Mouse (Mus musculus): ENCODE data around the gene Cpeb3. TPM values are rescaled to one million over a fixed set of nuclear protein-coding genes. Genes with fewer than 3 reads are reported as not detected.
A peak's percentile ranks its signal among the peaks of the same experiment; 100 is the strongest.

The Cpeb3 gene
- polyA plus RNA-seq, 1 experiment, result 4.1 TPM

GRCm38 (mm10) chr19:37192475-37193058 is 15.8 kb downstream of the Cpeb3 start:
- Histone ChIP-seq H3K4me3 (ENCODE audit: extremely low read depth, insufficient read depth, insufficient read length) (no peak overlapping the region), H3K36me3 (ENCODE audit: control insufficient read depth, insufficient read depth, low read length) (no peaks in the 10 kb centered on the region), H3K4me1 (ENCODE audit: control insufficient read depth, insufficient read depth, insufficient read length) (no peaks in the 10 kb centered on the region), H3K27ac (ENCODE audit: insufficient read depth, low read length) (no peak overlapping the region), H3K27me3 (ENCODE audit: control insufficient read depth, insufficient read depth, low read length) (no peaks in the 10 kb centered on the region)
- DNase-seq (ENCODE audit: low read depth in 1 of 2, low spot score in 2 of 2), result no peak
- 81% methylated on average over 5 of the region's 5 CpGs for WGBS
- no peak for TF ChIP-seq CTCF (IDR thresholded peaks at IDR 0.05; ENCODE audit: extremely low read depth, insufficient read depth, insufficient read length, insufficient replicate concordance)
- TF ChIP-seq POLR2A (IDR thresholded peaks at IDR 0.05; ENCODE audit: low read depth, low read length), result no peak

DNA sequence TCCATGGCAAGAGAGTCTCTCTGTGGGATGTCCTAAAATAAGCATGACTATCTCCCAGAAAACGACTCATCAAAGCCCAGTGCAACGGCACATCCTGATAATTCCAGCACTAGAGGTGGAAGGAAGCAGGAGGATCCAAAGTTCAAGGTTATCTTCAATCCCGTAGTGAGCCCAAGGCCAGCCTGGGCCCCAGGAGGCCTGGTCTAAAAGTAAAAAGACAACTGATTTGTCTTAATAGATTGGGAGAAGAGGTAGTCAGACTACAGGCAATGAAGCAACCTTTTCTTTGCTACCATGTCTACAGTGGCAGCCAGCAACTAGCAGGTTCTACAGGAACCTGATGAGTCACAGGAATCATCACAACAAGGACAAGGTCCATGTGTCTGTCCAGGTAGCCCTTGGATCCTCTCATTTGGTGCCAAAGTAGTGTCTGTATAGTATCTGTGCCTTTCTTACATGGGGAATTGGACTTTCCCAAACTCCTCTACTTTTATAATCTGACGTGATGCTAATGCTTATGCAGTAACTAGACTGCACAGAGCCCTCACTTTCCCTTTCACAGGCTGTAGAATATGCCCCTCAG is 19.9 kb downstream of the Cpeb3 start:
- H3K4me1 ChIP-seq (ENCODE audit: control insufficient read depth, insufficient read depth, insufficient read length), result no peaks in the 10 kb centered on the region
- no peaks in the 10 kb centered on the region for H3K27me3 ChIP-seq (ENCODE audit: control insufficient read depth, insufficient read depth, low read length)
- no peaks in the 10 kb centered on the region for H3K36me3 ChIP-seq (ENCODE audit: control insufficient read depth, insufficient read depth, low read length)
- TF ChIP-seq POLR2A (IDR thresholded peaks at IDR 0.05; ENCODE audit: low read depth, low read length) (no peak), CTCF (IDR thresholded peaks at IDR 0.05; ENCODE audit: extremely low read depth, insufficient read depth, insufficient read length, insufficient replicate concordance) (no peak)
- H3K4me3 ChIP-seq (ENCODE audit: extremely low read depth, insufficient read depth, insufficient read length), result no peak overlapping the region
- DNase-seq (ENCODE audit: low read depth in 1 of 2, low spot score in 2 of 2), result no peak
- 81% methylated on average over 4 of the region's 4 CpGs for WGBS
- H3K27ac ChIP-seq (ENCODE audit: insufficient read depth, low read length), result no peak overlapping the region

DNA sequence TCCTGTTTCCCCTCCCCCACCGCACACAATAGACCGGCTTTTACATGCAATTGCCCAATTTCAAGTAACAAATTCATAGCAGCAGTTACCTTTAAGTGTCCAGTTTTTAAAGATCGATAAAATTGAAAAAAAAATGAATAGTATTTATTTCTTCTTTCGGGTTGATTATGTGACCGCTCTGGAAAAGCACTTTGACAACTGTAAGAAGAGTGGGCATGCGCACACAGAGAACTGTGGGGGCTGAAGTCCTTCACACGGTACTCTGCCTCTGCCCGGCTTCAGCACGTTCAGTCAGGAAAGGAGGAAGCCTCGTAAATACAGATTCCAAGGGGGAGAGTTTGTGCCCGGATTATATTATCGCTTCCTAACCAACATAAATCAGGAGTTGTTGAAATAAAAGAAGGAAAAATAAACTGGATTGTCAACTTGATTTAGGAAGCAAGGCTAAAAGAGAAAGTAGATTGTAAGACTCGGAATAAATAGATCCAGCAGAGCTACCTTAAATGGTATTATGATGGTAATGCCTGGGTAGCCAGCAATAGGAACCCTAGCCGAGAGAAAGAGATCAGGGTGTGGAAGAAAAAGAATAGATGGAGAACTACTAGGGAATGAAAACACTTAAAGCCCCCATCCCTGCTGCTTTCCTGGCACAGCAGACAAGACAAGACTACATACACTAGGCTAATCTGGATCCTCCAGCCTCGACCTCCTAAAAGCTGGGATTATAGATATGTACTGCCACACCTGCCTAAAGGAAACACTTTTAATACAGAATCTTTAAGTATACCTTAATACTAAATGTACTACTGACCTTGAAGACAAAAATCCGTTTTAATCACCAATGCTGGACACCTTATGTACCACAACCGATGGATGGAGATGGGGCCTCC is 30.3 kb downstream of the Cpeb3 start:
- WGBS, result 14% methylated on average over 17 of the region's 17 CpGs
- TF ChIP-seq CTCF (IDR thresholded peaks at IDR 0.05; ENCODE audit: extremely low read depth, insufficient read depth, insufficient read length, insufficient replicate concordance) (no peak), POLR2A (IDR thresholded peaks at IDR 0.05; ENCODE audit: low read depth, low read length) (no peak)
- Histone ChIP-seq H3K27me3 (ENCODE audit: control insufficient read depth, insufficient read depth, low read length) (peaks cover 15% of the 10 kb centered on the region), H3K27ac (ENCODE audit: insufficient read depth, low read length) (no peak overlapping the region), H3K4me1 (ENCODE audit: control insufficient read depth, insufficient read depth, insufficient read length) (peaks cover 8% of the 10 kb centered on the region; the same call in 1 of the 2 replicates), H3K4me3 (ENCODE audit: extremely low read depth, insufficient read depth, insufficient read length) (peak overlapping the region; percentile 47), H3K36me3 (ENCODE audit: control insufficient read depth, insufficient read depth, low read length) (no peaks in the 10 kb centered on the region)
- peak in 1 of 2 experiments; percentile 15 for DNase-seq (ENCODE audit: low read depth in 1 of 2, low spot score in 2 of 2)

DNA sequence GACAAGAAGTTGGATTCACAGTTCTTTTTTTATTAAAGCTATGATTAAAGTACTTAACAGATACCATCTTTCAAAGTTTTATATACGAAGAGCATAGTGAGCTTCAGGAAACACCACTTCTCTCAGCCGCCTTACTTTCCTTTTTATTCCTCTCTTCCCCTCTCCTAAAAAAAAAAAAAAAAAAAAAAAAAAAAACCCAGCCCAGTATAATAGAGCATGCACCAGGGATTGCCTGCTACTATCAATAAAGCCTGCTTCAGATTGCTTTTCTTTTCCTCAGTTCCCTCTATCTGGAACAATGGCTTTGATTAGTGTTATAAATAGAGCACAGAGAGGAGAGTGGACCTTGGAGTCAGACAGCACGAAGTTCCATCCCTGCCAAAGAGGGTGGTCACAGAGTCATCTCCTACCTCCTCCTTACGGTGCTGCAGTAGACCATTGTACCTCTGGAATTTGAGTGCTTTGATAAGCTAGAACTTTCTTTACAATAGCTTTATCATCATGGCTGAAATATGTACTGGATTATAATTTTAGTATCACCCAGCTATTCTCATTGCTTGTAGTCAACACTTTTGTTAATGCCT is 31.4 kb downstream of the Cpeb3 start:
- H3K27ac ChIP-seq (ENCODE audit: insufficient read depth, low read length), result no peak overlapping the region
- H3K4me1 ChIP-seq (ENCODE audit: control insufficient read depth, insufficient read depth, insufficient read length), result peaks cover 8% of the 10 kb centered on the region; the same call in 1 of the 2 replicates
- no peaks in the 10 kb centered on the region for H3K36me3 ChIP-seq (ENCODE audit: control insufficient read depth, insufficient read depth, low read length)
- peaks cover 15% of the 10 kb centered on the region for H3K27me3 ChIP-seq (ENCODE audit: control insufficient read depth, insufficient read depth, low read length)
- no peak for DNase-seq (ENCODE audit: low read depth in 1 of 2, low spot score in 2 of 2)
- H3K4me3 ChIP-seq (ENCODE audit: extremely low read depth, insufficient read depth, insufficient read length), result no peak overlapping the region; the same call in 1 of the 2 replicates
- TF ChIP-seq POLR2A (IDR thresholded peaks at IDR 0.05; ENCODE audit: low read depth, low read length) (no peak), CTCF (IDR thresholded peaks at IDR 0.05; ENCODE audit: extremely low read depth, insufficient read depth, insufficient read length, insufficient replicate concordance) (no peak)
- 52% methylated on average over 4 of the region's 4 CpGs for WGBS

DNA sequence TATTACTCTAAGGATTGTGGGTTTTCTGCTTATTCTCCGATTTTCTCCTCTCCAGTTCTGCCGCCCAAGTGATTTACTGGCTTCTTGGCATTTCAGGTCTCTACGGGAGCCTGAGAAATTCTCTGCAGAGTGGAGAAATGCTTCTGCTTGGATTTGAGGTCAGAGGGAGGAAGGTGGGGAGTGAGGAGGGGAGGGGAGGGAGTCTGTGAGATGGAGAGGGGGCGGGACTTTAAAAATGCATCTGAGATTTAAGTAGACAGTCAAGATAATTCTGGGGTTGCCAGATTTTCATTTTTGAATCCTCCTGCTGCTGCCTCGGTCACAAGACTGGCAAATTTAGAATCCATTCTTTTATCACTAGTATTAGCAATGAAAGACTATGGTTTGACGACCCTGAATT is 32.5 kb downstream of the Cpeb3 start:
- H3K36me3 ChIP-seq (ENCODE audit: control insufficient read depth, insufficient read depth, low read length), result no peaks in the 10 kb centered on the region
- DNase-seq (ENCODE audit: low read depth in 1 of 2, low spot score in 2 of 2), result no peak
- TF ChIP-seq CTCF (IDR thresholded peaks at IDR 0.05; ENCODE audit: extremely low read depth, insufficient read depth, insufficient read length, insufficient replicate concordance) (no peak), POLR2A (IDR thresholded peaks at IDR 0.05; ENCODE audit: low read depth, low read length) (no peak)
- peak overlapping the region; percentile 73 for H3K4me3 ChIP-seq (ENCODE audit: extremely low read depth, insufficient read depth, insufficient read length)
- peaks cover 15% of the 10 kb centered on the region for H3K27me3 ChIP-seq (ENCODE audit: control insufficient read depth, insufficient read depth, low read length)
- H3K27ac ChIP-seq (ENCODE audit: insufficient read depth, low read length), result no peak overlapping the region
- 9% methylated on average over 6 of the region's 6 CpGs for WGBS
- H3K4me1 ChIP-seq (ENCODE audit: control insufficient read depth, insufficient read depth, insufficient read length), result peaks cover 8% of the 10 kb centered on the region; the same call in 1 of the 2 replicates

DNA sequence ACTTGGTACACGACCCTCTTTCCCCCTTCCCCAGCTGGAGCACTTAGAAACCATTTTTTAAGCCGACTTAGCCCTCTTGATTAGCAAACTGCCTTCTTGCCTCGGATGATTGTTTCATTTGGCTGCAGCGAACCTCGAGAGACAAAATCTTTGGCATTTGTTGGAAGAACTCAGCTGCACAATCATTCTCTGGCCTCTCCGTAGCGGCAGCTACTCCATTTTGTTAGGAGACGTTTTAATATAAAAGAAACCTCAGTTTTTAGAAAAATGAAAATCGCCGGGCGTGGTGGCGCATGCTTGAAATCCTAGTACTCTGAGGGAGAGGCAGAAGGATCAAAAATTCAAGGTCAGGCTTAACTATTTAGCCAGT is 33.0 kb downstream of the Cpeb3 start:
- Histone ChIP-seq H3K4me1 (ENCODE audit: control insufficient read depth, insufficient read depth, insufficient read length) (peaks cover 8% of the 10 kb centered on the region; the same call in 1 of the 2 replicates), H3K4me3 (ENCODE audit: extremely low read depth, insufficient read depth, insufficient read length) (peak overlapping the region; percentile 73), H3K27me3 (ENCODE audit: control insufficient read depth, insufficient read depth, low read length) (peaks cover 15% of the 10 kb centered on the region), H3K36me3 (ENCODE audit: control insufficient read depth, insufficient read depth, low read length) (no peaks in the 10 kb centered on the region), H3K27ac (ENCODE audit: insufficient read depth, low read length) (peak overlapping the region; percentile 14; the same call in 1 of the 2 replicates)
- no peak for DNase-seq (ENCODE audit: low read depth in 1 of 2, low spot score in 2 of 2)
- TF ChIP-seq CTCF (IDR thresholded peaks at IDR 0.05; ENCODE audit: extremely low read depth, insufficient read depth, insufficient read length, insufficient replicate concordance), result no peak
- TF ChIP-seq POLR2A (IDR thresholded peaks at IDR 0.05; ENCODE audit: low read depth, low read length), result no peak
- WGBS, result 1% methylated on average over 12 of the region's 12 CpGs

Data from spleen, adult 2 months (tissue).